Mouse (Mus musculus): Measurements from ENCODE around the gene Snrpc.
"Not testable (repeated sequence)": the region's sequence is repeated elsewhere in the genome, so short reads cannot be mapped to it uniquely, and the experiment has no call there.

Gene Snrpc

DNA sequence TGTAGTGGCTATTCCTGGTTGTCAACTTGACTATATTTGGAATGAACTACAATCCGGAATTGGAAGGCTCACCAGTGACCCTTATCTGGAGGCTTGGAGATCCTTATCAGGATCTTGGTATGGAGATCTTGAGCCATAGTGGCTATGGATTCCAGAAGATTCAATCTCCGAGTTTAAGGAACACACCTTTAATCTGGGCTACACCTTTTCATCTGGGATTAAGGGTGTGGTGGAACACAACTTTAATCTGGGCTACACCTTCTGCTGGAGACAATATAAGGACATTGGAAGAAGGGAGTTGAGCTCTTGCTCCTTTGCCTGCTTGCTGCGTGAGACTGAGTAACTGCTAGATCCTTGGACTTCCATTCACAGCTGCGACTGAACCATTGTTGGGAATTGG lies at the start of gene Snrpc:
Snrpc (plus strand) TSS at position 301 of the 400 bp plus-strand sequence.
- not testable (repeated sequence) for DNase-seq

DNA sequence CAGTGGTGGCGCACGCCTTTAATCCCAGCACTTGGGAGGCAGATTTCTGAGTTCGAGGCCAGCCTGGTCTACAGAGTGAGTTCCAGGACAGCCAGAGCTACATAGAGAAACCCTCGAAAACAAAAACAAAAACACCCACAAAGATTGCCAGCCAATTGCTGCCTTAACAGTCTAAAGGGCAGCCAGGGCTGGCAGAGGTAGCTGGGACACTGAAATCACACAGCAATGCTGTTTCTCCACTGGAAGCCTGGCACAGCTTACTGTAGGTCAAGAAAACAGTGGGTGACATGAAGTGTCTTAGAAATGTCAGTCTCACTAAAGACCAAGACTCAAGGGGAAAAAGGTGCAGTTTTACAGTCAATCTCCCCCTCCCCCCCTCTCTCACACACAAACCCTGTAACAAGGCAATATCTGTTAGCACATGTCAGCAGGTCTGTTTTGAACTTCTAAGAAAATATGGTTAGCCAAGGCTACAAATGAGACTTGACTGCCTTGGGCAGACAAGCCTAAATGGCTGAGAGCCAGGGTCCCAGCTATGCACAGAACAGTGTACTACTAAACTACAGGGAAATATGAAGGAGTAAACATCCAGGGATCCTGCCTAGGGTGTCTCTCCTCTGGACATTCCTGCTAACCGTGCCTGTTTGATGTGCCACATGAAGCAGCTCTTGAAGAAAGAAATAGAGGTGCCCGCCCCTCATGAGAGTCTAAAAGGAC lies 49.3 kb upstream of the Snrpc start:
- peak; percentile 36 for DNase-seq

DNA sequence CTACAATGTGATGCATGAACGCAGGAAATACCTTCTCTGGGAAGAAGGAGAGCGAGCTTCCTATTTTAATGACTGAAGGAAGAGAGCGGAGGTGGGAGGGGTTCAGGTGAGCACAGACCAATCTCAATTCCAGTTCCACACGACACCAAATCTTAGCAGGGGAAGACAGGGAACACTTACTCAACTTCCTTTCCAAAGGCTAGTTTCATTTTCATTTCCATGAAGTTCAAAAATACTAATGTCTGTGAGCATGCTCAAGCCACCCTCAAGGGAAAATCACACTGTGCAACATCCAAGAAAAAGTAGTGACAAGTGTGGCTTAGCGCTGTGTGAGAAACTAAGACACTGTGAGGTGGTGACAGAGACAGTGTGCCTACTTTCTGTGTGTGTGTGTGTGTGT lies 47.9 kb upstream of the Snrpc start:
- no peak for DNase-seq

DNA sequence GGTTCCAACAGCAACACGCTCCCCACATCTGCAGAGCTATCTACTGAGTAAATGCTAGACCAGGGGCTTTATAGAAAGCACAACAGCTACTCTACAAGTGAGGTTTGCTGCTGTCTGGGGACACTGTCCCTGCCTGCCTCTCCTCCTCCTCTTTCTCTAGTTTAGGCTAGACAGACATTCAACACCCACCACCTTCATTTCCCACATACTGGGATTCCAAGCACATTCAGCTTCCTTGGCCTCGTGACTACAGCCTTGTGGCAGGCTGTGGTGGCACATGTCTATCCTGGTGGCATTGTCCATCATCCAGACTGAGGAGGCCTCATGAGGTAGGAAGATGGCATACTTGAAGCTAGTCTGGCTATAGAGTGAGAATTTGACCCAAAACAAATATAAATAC lies 47.0 kb upstream of the Snrpc start:
- no peak for DNase-seq

DNA sequence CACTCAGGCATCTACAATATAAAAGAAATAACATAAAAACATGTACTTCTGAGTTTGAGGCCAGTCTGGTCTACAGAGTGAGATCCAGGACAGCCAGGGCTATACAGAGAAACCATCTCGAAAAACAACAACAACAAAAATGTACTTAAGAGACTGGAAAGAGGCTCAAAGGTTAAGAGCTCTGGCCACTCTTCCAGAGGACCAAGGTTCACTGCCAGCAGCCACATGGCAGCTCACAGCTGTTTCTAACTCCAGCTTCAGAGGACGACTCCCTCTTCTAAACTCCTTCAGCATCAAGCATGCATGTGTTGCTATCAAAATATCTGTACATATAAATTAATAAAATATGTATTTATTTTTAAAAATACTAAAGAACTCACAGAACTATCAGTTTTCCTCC lies 46.4 kb upstream of the Snrpc start:
- DNase-seq = peak; percentile 57

DNA sequence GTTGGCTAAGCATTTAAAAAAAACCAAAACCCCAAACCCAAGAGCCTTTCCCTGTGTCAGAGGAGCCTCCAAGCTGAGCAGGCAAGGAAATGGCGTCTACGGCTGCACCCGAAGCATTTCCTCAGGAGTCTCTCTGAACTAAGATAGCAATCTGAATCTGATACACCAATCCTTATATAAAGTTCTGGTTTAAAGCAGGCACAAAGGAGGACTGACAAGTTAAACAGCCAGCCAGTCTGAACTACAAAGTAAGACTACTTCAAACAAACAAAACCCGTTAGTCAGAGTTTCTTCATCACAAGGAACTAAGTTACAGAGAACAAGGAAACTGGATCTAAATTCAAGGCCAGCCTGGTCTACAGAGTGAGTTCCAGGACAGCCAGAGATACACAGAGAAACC lies 45.4 kb upstream of the Snrpc start:
- DNase-seq = no peak

DNA sequence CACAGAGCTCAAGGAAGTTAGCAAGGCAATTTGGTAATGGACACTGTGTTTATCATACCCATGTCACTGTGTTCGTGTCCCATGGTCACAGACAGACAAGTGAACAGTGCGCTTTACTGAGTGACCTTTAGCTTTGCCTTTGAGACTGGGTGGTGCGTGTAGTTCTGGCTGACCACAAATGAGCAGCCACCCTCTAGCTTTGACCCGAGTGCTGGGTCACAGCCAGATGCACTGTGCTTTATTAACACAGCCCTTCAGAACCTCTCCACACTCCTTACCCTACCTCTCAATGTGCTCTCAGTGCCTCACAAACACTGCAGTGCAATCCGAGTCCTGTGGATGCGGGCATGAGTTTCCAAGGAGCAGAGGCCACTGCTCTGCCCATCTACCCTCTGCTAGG lies 44.8 kb upstream of the Snrpc start:
- peak; percentile 71 for DNase-seq

DNA sequence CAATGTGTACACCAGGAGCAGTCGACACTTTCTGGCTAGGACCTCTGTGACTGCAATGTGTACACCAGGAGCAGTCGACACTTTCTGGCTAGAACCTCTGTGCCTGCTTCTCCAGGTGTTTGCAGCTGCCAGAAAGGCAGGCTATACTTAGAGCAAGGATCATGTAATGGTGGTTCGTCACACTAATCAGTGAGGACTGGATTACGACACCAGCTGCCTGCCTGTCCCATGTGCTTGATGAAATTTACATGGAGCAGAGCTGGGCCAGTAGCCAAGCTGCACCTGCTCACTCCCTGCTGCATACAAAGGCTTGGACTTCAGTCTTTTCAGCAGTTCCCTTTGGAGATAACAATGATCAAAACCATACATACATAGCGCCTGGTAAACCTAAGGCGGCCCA lies 41.2 kb upstream of the Snrpc start:
- peak; percentile 53 for DNase-seq

DNA sequence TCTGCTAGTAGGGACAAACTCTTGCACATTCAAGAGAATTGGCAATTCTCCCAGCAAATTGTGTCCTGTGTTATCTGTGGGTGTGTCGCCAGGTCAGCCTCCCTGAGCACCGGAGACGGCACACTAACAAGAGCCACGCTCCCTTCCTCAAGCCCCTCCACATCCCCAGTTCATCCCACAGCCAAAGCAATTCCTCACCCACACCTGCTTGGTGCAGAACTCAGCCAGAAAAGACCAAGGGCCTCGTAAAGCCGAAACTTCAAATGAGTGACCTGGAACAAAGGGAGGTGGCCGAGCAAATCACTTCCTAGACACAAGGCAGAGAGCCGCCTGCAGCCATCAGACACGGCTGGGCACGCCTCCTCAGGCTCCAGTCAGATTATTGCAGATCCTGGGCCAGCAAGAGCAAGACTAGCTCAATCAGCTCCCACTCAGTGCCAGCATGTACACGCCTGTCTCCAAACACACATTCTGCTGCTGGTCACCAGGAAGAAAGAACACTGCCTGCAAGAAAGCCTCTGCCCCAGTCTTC lies 40.5 kb upstream of the Snrpc start:
- peak; percentile 61 for DNase-seq

DNA sequence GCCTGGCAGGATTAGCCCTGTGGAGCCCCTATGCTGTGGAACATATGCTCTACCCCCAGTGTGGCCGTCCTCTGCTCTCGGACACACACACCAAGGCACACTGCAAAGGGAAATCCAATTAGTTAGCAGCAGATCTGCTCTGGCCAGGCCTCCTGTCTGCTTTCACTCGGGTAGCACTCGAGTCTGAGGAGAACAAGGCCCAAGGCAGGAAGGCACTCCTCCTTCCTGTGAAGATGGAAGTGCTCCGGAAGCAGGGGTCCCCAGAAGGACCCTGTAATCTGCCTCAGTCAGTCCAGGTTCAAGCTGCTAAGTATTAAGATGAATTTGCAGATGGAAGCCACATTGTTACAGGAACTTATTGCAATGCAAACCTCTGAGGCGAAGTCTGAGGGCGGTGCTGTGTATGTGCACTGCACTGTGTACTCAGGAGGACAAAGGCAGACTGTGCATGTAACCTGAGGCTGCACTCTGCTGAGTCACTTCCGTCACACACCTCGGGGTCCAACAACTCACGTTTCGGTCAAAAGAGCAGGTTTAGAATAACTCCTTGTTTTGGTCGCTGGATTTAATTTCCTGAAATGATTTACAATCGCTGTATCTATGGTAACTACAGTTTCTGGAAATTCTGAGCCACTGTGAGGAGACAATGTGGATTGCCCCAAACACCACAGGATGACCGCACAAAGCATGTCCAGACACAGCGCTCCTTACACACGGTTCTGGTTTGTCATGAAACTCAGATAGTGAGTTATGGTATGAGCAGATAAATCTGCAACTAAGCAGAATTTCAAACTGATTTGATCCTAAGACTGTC lies 38.0 kb upstream of the Snrpc start:
- DNase-seq = peak; percentile 56

DNA sequence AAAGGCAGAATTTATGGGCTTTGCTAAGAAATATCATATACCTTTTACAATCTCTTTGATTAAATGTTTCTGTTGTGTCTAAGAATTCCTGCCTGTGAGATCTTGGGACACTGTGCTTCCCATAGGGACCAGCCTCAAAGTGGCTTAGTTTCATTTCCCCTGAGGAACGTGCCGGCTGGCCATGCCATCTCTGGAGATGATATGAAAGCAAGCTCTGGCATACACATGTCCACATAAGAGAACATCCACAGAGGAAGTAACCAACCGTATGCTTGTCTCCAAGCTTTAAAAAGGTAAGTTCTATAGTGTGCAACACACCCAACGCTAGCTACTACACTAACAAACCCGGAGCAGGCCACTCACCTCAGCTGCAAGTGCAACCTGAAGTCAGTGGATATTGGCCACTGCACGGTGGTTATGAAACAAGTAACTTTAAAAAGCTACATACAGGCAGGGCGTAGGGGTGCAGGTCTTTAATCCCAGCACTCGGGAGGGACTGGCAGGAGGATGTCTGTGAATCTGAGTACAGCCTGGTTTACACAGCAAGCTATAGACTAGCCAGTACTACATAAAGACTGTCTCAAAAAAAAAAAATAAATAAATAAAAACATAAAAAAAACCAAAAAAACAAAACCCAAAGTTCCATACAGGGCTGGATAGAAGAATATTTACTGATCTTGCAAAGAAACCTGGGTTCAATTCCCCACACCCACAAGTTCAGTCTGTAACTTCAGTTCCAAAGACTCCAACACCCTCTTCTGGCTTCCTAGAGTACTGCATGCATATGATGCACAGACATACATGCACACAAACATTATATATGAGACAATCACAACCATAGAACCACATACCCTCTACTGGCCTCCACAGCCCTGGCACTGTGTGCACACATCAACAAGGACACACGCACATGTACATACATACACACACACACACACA lies 37.0 kb upstream of the Snrpc start:
- DNase-seq = no peak

DNA sequence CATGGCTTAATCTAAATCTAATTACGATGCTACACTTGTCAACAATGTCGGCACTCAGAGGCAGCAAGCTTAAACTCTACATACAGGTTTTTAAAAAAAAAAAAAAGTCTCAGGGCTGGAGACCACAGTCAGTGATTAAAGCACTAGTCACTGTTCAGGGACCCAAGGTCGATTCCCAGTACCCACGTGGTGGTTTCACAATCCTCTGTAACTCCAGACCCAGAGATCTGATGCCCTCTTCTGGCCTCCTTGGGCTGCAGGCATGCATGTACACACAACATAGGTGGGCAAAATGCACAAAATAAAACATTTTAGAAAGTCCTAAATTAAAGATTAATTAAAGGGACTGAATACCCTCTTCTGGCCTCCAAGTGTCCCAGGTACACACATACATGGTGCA lies 34.2 kb upstream of the Snrpc start:
- no peak for DNase-seq

DNA sequence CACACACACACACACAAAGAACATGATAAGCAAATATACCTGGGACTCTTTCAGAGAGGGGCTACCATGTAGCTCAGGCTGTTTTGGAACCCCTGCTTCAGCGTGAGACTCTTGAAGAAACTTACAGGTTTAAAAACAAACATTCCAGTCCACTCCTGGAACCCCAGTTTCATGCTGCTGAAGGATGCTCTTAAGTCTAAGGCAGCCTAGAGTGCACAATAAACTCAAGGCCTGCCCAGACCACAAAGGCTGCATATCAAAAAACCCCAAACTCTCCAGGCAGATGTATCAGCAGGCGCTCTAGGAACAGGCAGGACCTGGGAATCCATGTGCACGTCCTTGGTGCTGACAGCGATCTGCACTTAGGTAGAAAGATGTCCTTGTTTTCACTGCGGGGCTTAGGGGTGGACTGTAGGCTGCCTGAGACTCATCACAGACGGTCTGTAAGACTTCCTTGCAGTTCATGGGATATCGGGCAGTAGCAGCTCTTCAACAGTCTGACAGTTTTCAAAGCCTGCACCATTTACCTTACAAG lies 33.7 kb upstream of the Snrpc start:
- no peak for DNase-seq

DNA sequence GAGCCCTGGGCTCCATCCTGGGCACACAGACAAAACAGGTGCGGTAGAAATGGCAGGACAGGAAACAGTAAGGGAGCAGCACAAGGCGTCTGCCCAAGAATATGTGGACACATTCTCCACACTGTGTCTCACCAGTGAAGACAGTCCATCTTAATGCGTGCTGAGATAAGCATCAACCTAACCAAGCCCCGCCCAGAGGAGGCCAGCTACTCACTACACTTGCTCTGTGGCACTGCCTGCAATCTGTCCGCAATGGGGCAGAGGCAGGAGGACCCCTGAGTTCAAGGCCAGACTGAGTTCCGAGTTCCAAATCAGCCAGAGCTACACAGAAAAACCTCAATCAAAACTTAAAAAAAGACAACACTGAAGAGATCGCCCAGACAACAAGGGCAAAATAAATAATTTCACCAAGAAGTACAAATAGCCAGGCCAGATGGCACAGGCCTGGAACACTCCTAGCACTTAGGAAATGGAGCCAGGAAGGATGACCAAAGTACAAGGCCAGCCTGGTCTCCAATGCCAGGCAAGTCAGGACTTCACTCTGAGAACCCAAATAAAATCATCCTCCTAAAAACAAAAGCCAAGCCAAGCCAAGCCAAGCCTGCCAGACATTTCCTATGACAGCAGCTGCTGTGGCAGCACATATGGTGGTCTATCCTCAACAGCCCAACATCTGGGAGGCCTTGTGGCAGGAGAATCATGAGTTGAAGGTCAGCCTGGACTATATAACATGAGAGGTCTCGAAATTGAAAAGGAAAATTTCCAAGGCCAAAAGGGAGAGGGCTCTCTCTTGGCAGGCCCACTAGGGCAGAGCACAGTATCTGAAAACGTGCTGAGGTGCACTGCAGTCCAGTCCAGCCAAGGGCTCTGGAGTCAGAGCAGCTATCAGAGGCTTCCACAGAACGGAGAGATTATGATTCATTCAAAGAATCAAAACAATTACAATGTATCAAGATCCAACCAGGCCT lies 32.9 kb upstream of the Snrpc start:
- DNase-seq = no peak

DNA sequence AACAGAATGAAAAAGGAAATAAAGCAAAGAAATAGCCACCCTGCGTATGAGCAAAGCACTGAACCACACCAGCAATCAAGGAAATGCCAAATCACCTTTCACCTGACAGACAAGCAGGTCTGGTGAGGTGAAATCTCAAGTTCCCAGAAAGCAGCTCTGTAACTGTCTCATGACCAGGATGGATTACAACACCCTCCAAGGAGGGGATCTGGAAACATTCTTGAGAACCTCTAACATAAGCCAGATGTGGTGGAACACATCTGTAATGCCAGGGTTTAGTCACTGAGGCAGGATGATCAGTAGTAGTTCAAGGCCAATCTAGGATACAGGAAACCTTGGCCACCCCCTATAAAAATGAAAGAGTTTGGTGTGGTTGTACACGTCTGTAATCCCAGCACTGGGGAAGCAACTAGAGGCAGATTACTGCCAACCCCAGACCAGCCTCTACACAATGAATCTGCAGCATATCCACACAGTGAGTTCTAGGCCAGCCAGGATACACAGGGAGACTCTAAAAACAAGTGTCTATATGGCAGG lies 30.3 kb upstream of the Snrpc start:
- no peak for DNase-seq

DNA sequence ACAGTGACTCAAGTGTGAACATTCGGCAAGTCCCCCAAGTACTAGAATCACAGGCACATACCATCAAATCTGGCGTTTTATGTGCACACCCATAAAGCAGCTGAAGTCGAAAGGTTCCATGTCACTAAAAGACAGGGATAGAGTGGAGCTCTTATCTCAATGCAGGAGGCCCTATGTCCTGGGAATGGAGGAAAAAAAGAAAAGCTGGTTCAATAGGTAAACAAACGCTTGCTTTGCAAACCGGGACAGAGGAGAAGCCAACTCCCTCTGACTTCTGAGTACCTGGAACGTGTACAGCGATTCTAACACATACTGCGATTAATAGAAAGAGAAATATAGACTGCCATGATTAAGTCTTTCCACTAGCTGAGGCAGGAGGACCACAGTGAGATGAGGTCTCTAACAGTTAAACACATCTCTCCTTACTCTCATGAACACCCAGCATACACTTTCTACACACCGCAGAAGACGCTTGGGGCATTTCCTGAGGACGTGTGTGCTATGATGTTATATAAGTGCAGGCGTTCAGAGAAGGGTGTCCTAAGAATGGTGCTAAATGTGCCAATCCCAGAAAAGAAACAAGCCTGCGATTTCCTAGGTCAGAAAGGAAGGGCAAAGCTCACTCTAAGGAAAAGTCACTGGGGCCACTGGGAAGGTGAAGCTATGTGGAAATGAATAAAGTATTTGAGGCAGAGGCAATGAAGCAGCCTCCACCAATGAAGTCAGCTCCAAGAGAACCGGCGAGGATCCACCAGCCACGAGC lies 27.2 kb upstream of the Snrpc start:
- DNase-seq = no peak

DNA sequence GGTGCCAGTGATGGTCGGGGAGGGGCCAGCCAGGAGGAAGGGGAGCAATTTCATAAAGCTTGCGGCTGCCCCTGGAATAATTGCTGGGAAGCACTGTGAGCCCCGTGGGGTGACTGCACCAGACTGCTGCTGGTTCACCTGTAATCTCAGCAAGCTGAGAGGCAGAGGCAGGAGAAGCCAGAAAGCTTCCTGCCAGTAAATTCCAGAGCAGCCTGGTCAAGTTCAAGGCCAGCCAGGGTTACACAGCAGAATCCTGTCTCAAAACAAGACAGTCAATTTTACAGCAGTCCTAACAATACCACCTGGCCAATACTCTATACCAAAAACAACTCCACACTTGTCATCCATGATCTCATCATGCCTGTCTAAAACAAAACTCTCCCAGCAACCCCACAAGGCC lies 26.0 kb upstream of the Snrpc start:
- DNase-seq = no peak

DNA sequence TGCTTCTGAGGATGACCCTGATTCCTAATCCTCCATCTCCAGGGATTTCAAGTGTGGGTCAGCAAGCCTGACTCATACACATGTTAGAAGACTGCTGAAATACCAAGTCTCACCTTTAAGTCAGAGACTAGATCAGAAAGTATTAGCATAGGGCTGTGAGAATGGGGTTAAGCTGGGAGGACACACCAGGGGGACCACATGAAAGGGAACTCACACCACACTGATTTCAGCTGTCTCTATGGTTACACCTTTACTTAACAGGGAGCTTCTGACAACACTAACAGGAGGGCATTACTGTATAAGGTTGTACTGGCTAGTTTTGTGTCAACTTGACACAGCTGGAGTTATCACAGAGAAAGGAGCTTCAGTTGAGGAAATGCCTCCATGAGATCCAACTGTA lies 23.3 kb upstream of the Snrpc start:
- DNase-seq = no peak

DNA sequence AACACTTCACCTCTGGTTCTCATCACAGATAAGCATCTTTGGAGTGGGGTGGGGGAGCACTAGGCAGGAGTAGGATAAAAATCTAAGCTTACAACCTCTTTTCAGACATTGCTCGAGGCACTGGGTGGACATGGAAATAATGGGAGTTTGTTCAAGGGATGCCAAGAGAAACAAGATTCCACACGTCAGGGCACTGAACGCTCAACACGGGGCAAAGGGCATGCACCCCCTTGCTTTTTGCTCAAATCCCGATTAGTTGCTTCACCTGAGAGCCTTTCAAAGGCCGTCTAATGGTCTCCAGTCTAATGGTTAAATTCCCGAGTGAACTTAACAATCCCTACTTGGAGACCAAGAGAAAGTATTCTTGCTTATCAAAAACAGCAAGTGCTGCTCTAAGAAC lies 18.9 kb upstream of the Snrpc start:
- no peak for DNase-seq

DNA sequence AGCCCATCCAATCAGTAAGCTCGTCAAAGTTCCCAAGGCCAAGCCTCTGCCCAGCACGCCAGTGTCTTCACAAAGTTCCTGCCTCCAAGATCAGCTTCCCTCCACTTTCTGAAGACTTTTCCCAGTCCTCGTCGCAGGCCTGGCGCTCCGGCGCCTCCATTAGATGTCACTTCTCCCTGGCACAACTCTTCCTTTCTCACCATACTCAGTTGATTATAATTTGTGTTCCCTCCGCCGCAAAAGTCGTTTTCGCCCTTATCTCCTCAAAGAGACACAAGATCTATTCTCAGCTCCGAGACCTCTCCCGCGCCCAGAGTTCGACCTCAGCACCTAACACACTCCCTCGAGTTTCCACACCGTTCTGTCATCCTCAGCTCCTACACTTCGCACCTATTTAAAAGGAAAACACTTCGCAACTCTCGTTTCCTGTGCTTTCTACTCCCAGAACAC lies 18.4 kb upstream of the Snrpc start:
- DNase-seq = peak; percentile 34
